Mouse (Mus musculus): ENCODE results near the gene Ankrd35. TPM values are rescaled to one million over a fixed set of nuclear protein-coding genes. Genes with fewer than 3 reads are reported as not detected.

Ankrd35 gene
- not detected in 2 replicates for polyA plus RNA-seq (2012)

- TF ChIP-seq GATA1 (IDR thresholded peaks at IDR 0.05; ENCODE audit: low read length): no peak
These were observed at the start of gene Ankrd35 for GRCm38 (mm10) chr3:96669727-96670468. Gene Ankrd35 (plus strand): TSS chr3:96670131.

GRCm38 (mm10) chr3:96623201-96623600 is 46.7 kb upstream of the Ankrd35 start:
- no peak for TF ChIP-seq GATA1 (IDR thresholded peaks at IDR 0.05; ENCODE audit: low read length)

DNA sequence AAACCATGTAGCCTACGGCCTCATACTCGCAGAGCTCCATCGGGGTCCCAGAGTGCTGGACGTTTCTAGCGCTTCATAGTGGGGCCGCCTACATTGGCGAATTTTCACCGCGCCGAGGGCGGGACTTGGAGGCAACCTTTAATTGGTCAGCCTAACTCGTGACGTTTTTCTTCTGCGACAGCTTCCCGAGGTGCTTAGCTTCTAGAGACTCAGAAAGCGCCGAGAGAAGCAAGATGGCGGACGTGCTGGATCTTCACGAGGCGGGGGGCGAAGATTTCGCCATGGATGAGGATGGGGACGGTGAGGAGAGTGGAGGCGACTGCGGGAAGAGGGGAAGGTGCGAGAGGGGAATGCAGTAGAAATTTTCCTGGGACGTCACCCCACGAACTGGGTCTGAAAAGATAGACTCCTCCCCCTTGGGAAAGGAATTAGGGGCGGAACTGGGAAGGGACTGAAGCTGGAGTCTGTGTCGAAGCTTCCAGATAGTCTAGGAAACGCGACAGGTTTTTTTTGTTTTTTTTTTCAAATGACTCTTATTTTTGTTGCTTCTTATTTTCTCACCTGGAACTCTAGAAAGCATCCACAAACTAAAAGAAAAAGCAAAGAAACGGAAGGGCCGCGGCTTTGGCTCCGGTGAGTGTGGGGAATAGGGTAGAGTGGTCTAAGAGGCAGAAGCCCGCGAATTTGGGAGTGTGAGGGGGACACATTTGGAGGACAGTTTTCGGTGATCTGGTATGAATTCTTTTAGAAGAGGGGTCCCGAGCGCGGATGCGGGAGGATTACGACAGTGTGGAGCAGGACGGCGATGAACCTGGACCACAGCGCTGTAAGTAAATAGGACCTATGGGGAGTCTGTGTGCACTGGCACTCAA is 40.0 kb upstream of the Ankrd35 start, which contains the start of gene Rbm8a:
Gene Rbm8a, plus strand, starts transcription at position 205 of the 872 bp plus-strand sequence.
- no peak for TF ChIP-seq GATA1 (IDR thresholded peaks at IDR 0.05; ENCODE audit: low read length)

DNA sequence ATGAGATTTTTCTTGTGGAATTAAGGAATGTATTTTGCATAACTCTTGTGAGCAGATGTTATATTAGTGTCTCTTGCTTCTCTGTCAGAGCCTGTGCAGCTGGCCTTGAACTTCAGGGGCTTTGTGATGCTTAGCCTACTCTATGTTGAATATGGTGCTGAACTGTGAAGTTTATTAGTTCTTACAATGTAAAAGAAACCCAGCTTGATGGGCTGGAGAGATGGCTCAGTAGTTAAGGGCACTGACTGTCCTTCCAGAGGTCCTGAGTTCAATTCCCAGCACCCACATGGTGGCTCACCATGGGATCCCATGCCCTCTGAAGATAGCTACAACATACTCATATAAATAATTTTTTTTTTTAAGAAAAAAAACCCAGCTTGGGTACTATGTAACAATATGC is 37.9 kb upstream of the Ankrd35 start:
- no peak for TF ChIP-seq GATA1 (IDR thresholded peaks at IDR 0.05; ENCODE audit: low read length)

DNA sequence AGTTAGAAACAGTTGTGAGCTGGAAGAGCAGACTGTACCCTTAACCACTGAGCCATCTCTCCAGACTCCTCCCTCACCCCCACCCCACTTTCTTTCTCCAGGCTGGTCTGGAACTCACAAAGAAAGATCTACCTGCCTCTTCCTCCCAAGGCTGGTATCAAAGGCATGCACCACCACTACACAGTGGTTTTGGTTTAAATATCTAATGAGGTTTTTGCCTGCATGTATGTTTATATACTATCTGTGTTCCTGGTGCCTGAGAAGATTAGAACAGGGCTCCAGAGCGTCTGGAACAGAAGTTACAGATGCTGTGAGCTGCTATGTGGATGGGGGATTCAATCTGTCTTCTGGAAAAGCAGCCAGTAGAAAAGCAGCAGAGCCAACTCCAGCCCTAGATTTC is 35.9 kb upstream of the Ankrd35 start:
- no peak for TF ChIP-seq GATA1 (IDR thresholded peaks at IDR 0.05; ENCODE audit: low read length)

DNA sequence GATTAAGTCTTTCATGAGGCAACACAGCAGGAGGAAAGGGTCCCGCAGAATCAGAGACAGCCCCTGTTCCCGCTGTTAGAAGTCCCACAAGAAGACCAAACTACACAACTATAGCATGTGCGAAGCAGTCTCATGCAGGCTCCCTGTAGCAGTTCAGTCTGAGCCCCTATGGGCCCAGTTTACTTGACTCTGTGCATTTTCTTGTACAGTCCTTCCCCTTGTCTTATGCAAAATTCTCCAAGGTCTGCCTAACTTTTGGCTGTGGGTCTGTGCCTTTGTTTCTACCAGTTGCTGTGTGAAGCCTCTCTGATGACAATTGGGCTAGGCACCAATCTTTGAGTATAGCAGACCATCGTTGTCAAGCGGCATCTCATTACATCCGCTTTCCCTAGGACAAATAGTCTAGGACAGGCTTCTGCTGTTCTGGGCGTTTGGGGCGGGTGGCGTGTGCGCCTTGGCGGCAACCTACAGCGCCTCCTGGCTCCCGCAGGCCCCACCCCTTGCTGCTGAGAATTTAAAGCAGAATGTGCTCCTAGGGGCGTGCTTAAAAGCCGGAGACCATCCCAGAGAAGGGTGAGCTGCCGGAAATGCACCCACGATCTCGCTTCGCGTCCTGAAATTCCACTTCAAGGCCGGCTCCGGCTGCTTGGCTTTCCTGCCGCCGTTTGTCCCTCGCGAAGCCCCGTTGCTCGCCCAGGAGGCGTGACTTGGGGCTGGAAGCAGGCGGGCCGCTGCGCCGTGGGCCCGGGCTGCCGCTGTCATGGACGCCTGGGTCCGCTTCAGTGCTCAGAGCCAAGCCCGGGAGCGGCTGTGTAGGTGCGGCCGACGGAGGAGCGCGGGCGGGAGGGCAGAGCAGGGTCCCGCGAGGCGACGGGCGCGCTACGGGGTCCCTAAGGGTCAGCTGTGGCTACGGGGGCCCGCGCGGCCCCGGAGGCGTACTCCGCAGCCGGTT is 34.7 kb upstream of the Ankrd35 start, which contains the start of the genes Pex11b and Gm42957:
Gene Pex11b, plus strand, starts transcription at position 449 of the 952 bp plus-strand sequence.
Gene Gm42957, plus strand, starts transcription at position 547 of the 952 bp plus-strand sequence.
- no peak for TF ChIP-seq GATA1 (IDR thresholded peaks at IDR 0.05; ENCODE audit: low read length)

DNA sequence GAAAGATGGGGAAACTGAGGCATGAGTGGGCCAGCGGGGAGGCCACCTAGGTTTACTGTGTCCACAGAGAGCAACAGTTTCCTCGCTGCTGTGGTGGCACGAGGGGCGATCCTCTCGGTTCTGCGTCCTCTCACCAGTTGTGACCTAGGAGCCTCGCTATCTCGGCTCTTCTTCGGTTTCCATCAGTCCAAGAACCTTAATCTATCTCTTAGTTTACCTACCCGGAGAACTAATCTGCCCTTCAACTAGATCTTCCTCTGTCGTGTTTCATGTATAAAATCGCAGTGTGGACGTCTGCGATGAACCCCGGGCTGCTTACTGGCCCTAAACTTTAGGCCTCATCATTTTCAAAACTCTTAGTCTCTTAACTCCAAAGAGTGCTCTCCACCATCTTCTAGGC is 34.0 kb upstream of the Ankrd35 start:
- no peak for TF ChIP-seq GATA1 (IDR thresholded peaks at IDR 0.05; ENCODE audit: low read length)

GRCm38 (mm10) chr3:96636448-96636847 is 33.5 kb upstream of the Ankrd35 start:
- no peak for TF ChIP-seq GATA1 (IDR thresholded peaks at IDR 0.05; ENCODE audit: low read length)

DNA sequence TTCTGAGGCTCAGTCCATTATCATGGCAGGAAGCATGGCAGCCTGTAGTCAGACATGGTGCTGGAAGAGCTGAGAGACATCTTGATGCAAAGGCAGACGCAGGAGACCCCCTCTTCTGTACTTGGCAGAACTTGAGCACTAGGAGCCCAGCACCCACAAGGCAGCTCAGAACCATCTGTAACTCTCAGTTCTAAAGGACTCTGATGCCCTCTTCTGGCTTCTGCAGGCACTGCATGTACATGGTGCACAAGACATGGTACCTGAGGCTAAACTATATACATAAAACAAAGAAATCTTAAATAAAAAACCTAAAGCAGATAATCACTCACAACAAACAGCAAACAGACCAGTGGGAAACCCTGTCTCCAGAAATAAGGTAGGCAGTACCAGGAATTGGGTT is 30.7 kb upstream of the Ankrd35 start:
- no peak for TF ChIP-seq GATA1 (IDR thresholded peaks at IDR 0.05; ENCODE audit: low read length)

- no peak for TF ChIP-seq GATA1 (IDR thresholded peaks at IDR 0.05; ENCODE audit: low read length)
These were observed 24.8 kb upstream of the Ankrd35 start, which contains the start of gene Itga10 for GRCm38 (mm10) chr3:96645018-96645649. Gene Itga10 (plus strand): TSS chr3:96645584.

- no peak for TF ChIP-seq GATA1 (IDR thresholded peaks at IDR 0.05; ENCODE audit: low read length)
These were observed 22.6 kb upstream of the Ankrd35 start for GRCm38 (mm10) chr3:96647365-96647764.

DNA sequence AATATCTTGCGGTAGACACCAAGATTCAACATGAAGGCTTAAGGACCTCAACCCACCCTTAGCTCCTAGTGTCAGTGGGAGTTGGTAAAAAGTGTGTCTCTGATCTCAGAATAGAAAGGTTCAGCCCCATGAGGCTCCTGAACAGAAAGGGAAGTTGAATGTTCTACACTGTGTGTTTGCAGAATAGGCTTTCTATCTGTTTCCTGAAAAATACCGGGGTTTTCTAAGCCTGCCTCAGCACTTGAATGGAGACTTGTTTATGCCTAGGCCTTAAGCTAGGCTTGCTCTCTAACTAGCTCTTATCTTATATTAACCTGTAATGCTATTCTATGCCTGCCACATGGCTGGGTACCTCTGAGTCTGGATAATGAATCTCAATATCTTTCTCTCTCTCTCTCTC is 9.0 kb upstream of the Ankrd35 start:
- no peak for TF ChIP-seq GATA1 (IDR thresholded peaks at IDR 0.05; ENCODE audit: low read length)

DNA sequence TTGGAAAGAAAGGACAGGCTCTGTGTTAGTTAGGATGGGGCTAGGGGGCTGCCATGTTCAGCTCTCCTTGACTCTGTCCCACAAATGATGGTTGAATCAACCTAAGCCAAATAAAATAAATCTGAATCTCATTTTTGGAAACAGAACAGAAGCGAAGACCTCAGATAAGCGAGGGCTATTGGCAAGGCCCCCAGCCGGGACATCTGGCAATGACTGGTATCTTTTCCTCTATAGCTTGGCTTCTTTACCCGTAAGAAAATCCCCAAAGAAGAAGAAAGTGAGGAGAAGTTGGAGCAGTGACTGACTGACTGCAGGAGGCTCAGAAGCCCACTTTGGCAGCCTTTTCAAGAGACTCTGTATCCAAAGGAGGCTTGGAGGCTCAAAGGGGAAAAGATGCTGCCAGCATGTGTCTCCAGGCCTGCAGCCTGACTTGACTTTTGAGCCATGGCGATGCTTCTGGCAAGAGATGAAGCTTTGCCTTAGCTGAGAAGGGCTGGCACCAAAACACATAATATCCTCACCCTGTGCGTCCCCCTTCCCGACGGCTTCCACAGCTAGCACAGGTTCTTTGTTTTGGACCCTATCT is 7.1 kb upstream of the Ankrd35 start:
- TF ChIP-seq GATA1 (IDR thresholded peaks at IDR 0.05; ENCODE audit: low read length): no peak

All from G1E-ER4 (cell line).